Mouse (Mus musculus) ovary, postnatal 10 days (tissue): ENCODE results near the gene Dnah12.
A peak's percentile ranks its signal among the peaks of the same experiment; 100 is the strongest.
"Not testable (repeated sequence)": the region's sequence is repeated elsewhere in the genome, so short reads cannot be mapped to it uniquely, and the experiment has no call there.

Experiments used
- DNase-seq: peaks from one replicate; pipeline ENCODE4 v3.0.0; 2022; ENCODE audit warnings: low spot score

Dnah12 gene

DNA sequence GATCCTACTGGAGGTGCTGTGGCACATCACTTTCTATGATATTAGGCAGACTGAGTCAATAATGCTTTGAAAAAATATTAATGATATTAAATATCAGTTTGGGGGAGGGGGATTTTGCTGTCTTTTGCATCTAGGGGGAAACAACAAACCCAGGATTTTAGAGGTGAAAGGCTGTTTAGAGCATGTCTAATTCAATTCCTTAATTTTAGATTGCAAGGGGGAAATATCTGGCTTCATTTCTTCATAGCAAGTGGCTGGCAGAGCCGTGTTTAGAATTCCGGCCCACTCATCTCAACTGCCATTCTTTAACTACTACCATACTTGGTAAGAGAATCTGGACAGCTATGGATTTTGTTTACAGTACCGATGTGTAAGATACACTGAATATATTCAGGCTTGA is at the start of gene Dnah12:
Gene Dnah12 (plus strand): TSS at position 301 of the 400 bp plus-strand sequence.
- DNase-seq: no peak

- no peak for DNase-seq
Measured at GRCm38 (mm10) chr14:26645989-26646650, 47.0 kb upstream of the Dnah12 start.

GRCm38 (mm10) chr14:26647811-26648210 is 45.3 kb upstream of the Dnah12 start:
- no peak for DNase-seq

GRCm38 (mm10) chr14:26651901-26652300 is 41.2 kb upstream of the Dnah12 start:
- DNase-seq: no peak

DNA sequence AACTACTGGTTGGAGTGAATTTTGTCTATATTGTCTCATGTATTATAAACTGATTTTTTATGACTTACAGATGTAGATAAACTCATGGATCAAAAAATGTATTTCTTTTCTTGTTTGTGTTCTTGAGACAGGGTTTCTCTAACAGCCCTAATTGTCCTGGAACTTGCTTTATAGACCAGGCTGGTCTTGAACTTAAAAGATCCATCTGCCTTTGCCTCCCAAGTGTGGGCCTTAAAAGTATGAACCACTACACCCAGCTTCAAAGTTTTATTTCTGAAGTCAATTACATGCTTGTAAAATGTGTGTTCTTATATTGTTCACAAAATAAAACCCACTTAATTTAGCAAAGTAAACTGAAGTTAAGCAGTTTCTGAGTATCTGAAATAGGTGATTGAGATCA is 34.9 kb upstream of the Dnah12 start:
- no peak for DNase-seq

DNA sequence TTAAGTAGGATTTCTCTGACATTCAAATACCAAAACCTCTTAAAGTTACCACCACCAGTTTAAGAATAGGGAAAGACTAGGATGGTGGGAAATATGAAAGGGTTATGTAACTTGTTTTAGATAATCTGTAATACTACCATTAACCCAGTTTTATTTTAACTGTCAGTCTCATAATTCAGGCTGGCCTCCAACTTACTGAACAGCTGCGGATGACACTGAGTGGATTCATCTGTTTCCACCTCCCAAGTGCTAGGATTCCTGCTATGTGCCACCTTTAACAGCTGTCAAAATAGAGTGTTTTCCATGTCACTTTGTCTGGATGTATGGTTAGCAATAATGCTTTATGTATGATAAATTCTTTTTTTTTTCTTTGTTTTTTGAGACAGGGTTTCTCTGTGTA is 32.8 kb upstream of the Dnah12 start:
- DNase-seq: no peak

DNA sequence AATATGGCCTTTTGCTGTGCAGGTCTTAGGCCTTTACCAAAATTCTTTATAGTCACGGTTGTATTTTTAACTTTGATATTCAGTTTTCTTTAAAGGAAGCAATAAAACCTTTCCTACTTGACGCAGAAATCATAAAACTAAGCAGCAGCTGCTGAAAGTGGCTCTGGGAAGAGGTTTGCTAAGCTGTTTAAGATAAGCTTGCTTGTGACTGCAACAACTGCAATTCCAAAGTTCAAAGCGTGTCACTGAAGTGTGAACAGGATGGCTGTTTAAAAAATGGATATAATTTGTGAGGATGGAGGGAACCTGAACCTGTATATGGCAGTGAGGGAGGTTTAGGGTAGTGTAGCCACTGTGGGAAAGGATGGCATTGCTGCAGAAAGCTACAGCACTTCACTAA is 31.1 kb upstream of the Dnah12 start:
- no peak for DNase-seq

GRCm38 (mm10) chr14:26662488-26662887 is 30.6 kb upstream of the Dnah12 start:
- DNase-seq: no peak

DNA sequence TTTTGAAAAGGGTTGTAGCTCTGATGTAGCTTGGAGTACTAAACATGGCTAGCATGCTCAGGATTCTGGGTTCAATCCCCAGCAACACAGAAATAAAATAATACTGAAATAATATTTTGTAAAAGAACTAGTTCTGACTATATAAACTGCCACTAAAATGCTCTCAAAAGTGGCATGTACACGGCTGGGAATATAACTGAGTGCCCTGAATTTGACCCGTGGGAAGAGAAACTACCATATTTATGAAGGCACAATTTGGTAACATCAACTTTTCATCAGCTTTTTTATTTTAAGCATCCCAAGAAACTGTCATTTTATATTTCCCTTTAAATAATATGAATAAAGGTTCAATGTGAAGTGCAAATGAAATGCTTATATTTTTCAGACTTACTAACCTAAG is 29.2 kb upstream of the Dnah12 start:
- DNase-seq: no peak

DNA sequence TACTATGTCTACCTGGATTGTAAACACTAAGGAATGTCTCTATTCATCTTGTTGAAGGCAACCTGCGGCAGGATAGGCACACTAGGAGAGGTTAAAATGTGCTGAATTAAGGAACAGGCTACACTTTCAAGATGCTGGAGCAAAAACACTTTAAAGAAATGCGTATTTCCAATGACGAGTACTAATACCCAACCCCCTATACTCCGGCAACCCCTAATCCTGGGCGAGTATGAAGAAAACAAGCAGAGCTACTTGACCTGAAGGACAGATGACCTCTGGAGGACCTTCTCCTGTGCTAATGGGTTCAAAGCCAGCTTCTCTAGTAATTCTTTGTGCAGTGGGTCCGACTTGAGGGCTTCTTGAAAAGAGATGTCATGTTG is 25.1 kb upstream of the Dnah12 start:
- DNase-seq: no peak

DNA sequence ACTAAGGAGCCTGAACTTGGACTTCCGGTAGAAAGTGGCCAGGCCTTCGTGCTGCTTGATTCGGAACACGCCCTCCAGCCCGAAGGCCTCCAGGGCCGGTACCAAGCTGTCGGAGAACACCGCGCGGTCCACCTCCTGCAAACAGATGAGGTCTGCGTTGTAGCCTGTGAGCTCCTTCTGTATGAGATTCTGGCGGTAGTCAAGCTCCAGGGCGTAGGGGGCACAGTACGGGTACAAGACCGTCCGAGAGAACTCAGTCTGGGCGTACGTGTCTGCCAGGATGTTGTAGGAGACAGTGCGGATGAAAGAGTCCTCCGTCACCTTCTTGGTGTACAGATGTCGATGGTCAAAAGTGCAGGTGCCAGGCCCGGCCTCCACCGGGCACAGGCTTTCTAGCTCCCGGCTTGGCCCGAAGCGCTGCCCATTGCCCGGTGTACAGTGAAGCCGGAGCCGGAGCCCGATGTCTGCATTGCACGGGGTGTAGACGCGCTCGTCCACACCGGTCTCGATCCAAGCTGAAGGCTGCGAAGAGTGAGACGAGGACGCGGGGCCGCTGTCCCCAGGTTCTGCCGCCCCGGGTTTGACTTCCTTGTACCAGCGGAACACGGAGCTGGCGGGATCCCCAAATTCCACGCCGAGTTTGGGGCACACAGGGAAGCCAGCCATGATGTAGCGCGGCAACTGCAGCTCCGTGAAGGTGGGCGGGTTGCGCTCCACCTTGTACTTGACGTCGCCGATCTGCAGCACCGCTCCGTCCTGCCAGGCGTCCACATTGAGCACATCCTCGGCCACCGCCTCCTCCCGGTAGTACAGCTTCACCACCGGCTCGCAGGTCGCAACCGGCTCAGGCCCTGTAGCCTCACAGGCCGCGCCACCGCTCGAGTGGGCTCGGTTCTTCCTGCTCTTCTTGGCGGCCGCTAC is 24.4 kb upstream of the Dnah12 start:
- no peak for DNase-seq

DNA sequence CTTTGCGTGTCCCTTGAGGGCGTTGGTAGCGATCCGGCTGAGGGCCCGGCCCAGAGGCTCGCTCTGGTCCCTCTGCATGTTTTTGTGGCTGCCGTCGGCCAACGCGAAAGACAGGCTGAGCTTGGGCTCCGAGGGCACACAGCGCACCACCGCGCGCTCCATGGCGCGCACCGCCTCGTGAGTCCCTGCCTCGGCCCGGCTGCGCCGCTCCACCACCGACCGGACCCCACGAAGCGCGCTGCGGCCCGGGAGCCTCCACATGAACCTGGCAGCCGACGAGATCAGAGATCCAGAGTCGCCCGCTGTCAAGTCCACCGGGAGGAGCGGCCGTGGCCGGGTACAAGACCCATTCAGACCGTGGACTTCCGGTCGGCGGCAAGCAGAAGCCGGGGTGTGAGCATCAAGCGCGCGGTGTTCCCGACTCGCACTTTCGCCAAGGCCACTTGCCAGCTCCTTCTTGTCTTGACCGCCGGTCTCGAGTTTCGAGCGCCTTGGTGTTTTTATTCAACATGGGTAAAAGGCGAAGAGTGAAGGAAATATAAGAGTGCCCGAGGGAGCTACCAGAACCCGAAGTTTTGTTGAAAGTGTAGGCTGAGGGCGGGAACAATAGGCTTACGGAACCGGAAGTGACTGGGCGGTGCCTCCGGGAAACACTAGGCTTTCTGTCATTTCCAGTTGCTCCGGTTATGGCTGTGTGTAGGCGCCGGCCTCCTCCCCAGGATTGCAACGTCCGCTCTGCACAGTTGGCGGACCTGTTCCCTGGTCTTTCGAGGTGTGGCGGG is 23.6 kb upstream of the Dnah12 start, which contains the start of gene Pde12:
Gene Pde12 (minus strand): TSS at position 592 of the 782 bp plus-strand sequence.
- peak; percentile 95 for DNase-seq

DNA sequence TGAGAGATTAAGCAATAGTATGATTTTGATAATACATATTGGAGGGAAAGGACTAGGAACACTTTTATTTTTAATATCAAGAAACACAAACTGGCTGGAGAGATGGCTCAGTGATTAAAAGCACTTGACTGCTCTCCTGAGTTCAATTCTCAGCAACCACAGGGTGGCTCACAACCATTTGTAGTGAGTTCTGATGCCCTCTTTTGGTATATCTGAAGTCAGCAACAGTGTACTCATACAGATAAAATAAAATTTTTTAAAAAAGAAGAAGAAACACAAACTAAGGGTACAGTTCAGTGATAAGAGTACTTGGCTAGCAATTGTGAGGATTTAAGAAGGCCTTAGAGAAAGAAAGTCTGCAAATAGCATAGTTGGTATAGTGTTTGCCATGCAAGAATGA is 22.1 kb upstream of the Dnah12 start:
- no peak for DNase-seq

DNA sequence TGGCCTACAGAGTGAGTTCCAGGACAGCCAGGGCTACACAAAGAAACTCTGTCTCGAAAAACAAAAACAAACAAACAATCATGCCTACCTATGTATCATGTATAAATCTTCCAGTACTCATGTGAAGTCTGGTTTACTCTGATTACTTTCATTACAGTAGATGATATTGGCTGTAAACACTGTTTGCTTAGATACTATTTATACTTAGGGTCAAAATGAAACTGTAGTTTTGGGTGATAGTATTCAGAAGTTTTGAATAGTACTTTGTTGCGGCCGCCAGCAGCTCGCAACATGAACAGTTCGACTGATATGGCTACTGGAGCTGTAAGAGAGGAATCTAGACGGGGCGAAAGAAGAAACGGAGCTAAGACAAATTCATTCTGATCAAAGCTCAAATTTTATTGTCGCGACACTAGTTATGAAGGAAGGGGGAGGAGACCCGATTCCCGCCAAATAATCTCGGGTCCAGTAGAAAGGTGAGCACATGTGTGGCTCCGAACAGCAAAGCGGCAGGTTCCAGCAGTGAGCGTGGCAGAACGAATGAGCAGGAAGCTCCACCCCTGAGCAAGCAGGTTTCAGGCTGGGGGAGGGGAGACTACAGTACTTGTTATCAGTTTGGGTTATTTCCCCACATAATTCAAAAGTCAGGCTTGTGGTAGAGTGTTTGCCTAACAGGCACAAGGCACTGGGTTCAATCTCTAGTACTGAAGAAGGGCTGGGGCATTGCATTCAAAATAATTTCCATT is 21.0 kb upstream of the Dnah12 start:
- not testable (repeated sequence) for DNase-seq

GRCm38 (mm10) chr14:26674476-26675169 is 18.5 kb upstream of the Dnah12 start:
- DNase-seq: not testable (repeated sequence)

DNA sequence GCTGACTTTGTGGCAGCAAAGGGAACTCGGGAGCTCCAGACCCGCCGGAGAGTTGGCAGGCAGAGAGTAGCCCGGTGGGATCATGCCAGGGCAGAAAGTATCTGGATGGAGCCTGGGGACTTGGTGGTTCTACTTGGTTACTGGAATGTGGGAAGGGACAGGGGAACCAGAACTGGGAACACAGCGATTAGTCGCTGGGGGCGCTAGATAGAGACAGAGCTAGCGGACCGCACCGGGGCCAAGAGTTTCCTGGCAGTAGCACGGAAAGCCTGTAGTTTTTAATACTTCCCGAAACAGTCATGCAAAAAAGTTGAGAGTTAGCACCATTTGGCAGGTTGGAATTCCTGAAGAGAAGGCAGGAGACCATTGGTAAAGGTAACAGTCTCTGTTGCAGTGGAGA is 17.7 kb upstream of the Dnah12 start:
- no peak for DNase-seq

DNA sequence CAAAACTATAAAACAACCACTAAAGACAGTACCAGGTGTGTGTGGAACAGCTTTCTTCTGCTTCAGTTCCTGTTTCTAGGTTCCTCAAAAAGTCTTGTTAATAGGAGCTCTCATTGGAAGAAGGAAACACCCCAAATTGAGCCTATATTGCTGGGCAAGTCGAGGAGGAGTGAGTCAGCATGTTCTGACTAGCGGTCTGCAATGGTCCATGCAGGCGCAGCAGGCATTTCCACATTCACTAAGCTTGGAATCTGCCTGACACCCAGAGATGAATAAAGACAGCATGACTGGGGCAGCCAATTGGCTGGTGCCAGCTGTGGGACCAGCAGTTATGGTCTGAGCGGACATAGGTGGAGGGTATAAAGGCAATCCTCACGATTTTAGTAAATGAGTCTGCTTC is 17.3 kb upstream of the Dnah12 start:
- DNase-seq: no peak

DNA sequence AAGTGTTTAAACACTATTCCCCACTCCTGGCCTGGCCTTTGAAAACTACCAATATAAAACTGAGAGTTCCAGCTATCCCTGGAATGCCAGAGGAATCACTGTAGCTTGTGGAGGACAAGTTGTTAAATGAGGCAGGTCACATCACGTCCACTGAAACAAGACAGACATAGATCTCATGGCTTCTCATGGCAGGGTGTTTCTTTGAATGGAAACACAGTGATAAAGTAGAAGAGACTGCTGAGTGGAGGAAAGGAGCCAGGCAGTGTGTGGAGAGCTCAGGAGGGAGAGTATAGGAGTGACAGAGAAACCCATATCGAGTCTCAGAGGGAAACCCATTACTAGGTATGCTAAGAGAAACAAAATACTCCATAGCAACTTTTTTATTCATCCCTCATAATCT is 2.3 kb upstream of the Dnah12 start:
- no peak for DNase-seq

DNA sequence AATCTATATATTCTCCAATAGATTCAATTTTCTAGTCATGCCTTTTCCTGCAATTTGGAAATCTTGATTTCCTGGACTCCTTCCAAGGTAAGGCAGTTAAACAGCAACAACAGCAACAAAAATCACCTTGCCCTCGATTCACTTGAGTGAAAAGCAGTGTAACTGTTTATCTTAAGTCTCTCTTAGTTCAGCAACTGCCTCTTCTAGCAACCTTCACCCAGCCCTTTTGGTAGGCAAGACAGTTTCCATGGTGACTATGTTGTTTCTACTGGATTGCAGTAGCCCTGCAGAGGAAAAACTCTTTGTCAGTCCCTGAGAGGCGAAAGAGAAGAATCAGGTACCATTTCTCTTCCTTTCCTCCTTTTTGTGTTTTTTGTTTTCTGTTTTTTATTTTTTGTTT is 1.7 kb upstream of the Dnah12 start:
- DNase-seq: no peak

- no peak for DNase-seq
Measured at GRCm38 (mm10) chr14:26697912-26698311, 4.8 kb downstream of the Dnah12 start.

DNA sequence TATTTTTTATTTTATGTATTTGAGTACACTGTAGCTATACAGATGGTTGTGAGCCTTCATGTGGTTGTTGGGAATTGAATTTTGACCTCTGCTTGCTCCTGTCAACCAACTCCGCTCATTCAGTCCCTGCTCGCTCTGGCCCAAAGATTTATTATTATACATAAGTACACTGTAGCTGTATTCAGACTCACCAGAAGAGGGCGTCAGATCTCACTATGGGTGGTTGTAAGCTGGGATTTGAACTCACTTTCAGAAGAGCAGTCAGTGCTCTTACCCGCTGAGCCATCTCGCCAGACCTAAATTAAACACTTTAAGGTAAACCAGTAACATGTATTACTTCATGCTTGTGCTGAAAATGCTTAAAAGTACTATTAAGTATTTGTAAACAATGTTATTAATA is 12.2 kb downstream of the Dnah12 start:
- not testable (repeated sequence) for DNase-seq
